In the genomic region with DNA sequence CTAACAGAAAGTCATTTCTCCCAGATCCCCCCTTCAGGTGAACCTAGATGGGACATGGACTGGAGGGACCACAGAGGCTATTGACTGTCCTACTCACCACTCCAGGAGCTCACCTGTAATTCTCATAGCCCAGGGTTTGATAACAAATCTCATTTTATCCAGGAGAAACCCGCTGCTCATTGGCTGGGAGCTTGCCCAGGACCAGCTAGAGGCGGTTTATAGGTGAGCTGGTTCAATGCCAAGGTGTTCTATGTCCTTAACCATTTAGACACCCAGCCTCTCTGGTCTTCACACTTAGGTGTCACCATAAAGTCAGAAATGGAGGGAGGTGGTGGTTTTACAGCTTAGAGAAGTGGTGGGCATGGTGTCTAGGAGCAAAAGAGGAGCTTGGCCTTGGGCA, we compare ENCODE assay signal across 8 mouse cellular contexts. TPM values are rescaled to one million over a fixed set of nuclear protein-coding genes. Genes with fewer than 3 reads are reported as not detected.
DNase-seq lines count a peak whose midpoint lies in the region; ATAC-seq and TF ChIP-seq lines count a peak whose summit lies in the region.

No protein-coding gene starts in this region.

- no peak for DNase-seq in heart, embryonic 10.5 days (ENCODE audit: low spot score)
- DNase-seq in heart, adult 8-10 months (ENCODE audit: low spot score): no peak
- DNase-seq in G1E (ENCODE audit: low spot score): no peak
- no peak for DNase-seq in hindbrain, embryonic 11.5 days (ENCODE audit: low spot score)
- no peak for DNase-seq in liver, postnatal 0 days
- no peak for DNase-seq in right cerebral cortex, adult 2 months (ENCODE audit: low spot score in 2 of 2)
- no peak for DNase-seq in lung, adult 2 months

- peak overlapping the region; percentile 90 for H3K4me3 ChIP-seq in heart, embryonic 10.5 days
- peak overlapping the region; percentile 88; the same call in 1 of the 2 replicates for H3K4me3 ChIP-seq in G1E (ENCODE audit: low read depth, low read length)
- peak overlapping the region; percentile 69 for H3K4me3 ChIP-seq in hindbrain, embryonic 11.5 days (ENCODE audit: low read depth, low read length)
- peak overlapping the region; percentile 95 for H3K4me3 ChIP-seq in liver, postnatal 0 days (ENCODE audit: low read depth, low read length)
- no peak overlapping the region for H3K4me3 ChIP-seq in lung, adult 2 months (replicated peaks; ENCODE audit: extremely low read depth, low read depth, low read length)

- TF ChIP-seq POLR2A in lung, adult 2 months (IDR thresholded peaks at IDR 0.05; ENCODE audit: borderline replicate concordance, extremely low read depth, low read depth, low read length): no peak

- H3K4me1 ChIP-seq in heart, embryonic 10.5 days: peaks cover 66% of the 10 kb centered on the region
- peaks cover 83% of the 10 kb centered on the region for H3K4me1 ChIP-seq in G1E (ENCODE audit: insufficient read depth, low read depth, low read length)
- peaks cover 19% of the 10 kb centered on the region for H3K4me1 ChIP-seq in hindbrain, embryonic 11.5 days (replicated peaks; ENCODE audit: control insufficient read depth, insufficient read depth, low read length)
- H3K4me1 ChIP-seq in liver, postnatal 0 days (ENCODE audit: insufficient read depth): peaks cover 55% of the 10 kb centered on the region
- peaks cover 2% of the 10 kb centered on the region; the same call in 1 of the 2 replicates for H3K4me1 ChIP-seq in lung, adult 2 months (ENCODE audit: control insufficient read depth, insufficient read depth, low read length)

- 81% methylated on average over 2 of the region's 2 CpGs for WGBS in heart, embryonic 10.5 days
- WGBS in hindbrain, embryonic 11.5 days: 70% methylated on average over 2 of the region's 2 CpGs
- WGBS in liver, postnatal 0 days (ENCODE audit: insufficient replicate concordance): 73% methylated on average over 2 of the region's 2 CpGs
- WGBS in lung, adult 2 months: 71% methylated on average over 2 of the region's 2 CpGs

- H3K9me3 ChIP-seq in heart, embryonic 10.5 days: no peaks in the 10 kb centered on the region
- H3K9me3 ChIP-seq in G1E (replicated peaks): no peaks in the 10 kb centered on the region
- H3K9me3 ChIP-seq in hindbrain, embryonic 11.5 days (ENCODE audit: control insufficient read depth, low read length): no peaks in the 10 kb centered on the region
- no peaks in the 10 kb centered on the region for H3K9me3 ChIP-seq in liver, postnatal 0 days (ENCODE audit: low read length)

- peaks cover 21% of the 10 kb centered on the region for H3K36me3 ChIP-seq in heart, embryonic 10.5 days
- peaks cover 30% of the 10 kb centered on the region for H3K36me3 ChIP-seq in G1E (replicated peaks)
- H3K36me3 ChIP-seq in hindbrain, embryonic 11.5 days (ENCODE audit: control insufficient read depth, insufficient read depth, low read length): no peaks in the 10 kb centered on the region
- peaks cover 3% of the 10 kb centered on the region; the same call in 1 of the 2 replicates for H3K36me3 ChIP-seq in liver, postnatal 0 days (replicated peaks; ENCODE audit: insufficient read depth, low read length)

- ATAC-seq in G1E (ENCODE audit: extremely low read depth, insufficient number of reproducible peaks, low FRiP score, poor library complexity, severe bottlenecking): no peak
- no peak for ATAC-seq in hindbrain, embryonic 11.5 days (ENCODE audit: low FRiP score)
- ATAC-seq in liver, postnatal 0 days: no peak
- no peak for ATAC-seq in erythroid progenitor cell, adult 5-6 weeks (replicated peaks; ENCODE audit: low FRiP score, poor library complexity, severe bottlenecking)

- H3K27ac ChIP-seq in heart, embryonic 10.5 days: peak overlapping the region; percentile 98
- H3K27ac ChIP-seq in hindbrain, embryonic 11.5 days (ENCODE audit: low read depth, low read length): 0 out of 2 replicates have a peak overlapping the region, but pooled peaks have one; percentile 12
- H3K27ac ChIP-seq in liver, postnatal 0 days (ENCODE audit: low read depth): peak overlapping the region; percentile 99; the same call in 1 of the 2 replicates

- no peak for TF ChIP-seq CTCF in G1E (IDR thresholded peaks at IDR 0.05; ENCODE audit: low read depth, low read length)
- TF ChIP-seq CTCF in liver, postnatal 0 days (IDR thresholded peaks at IDR 0.05; ENCODE audit: low read depth): no peak
- TF ChIP-seq CTCF in lung, adult 2 months (IDR thresholded peaks at IDR 0.05; ENCODE audit: insufficient read depth, low read length): no peak

- H3K4me2 ChIP-seq in hindbrain, embryonic 11.5 days (replicated peaks; ENCODE audit: low read depth, low read length): peak overlapping the region; percentile 57
- peak overlapping the region; percentile 92 for H3K4me2 ChIP-seq in liver, postnatal 0 days (ENCODE audit: low read depth, low read length)

- TF ChIP-seq EP300 in liver, postnatal 0 days (IDR thresholded peaks at IDR 0.05; ENCODE audit: low read depth): no peak

- no peak overlapping the region for H3K9ac ChIP-seq in hindbrain, embryonic 11.5 days (ENCODE audit: low read depth, low read length)
- H3K9ac ChIP-seq in liver, postnatal 0 days (replicated peaks): peak overlapping the region; percentile 93

- H3K27me3 ChIP-seq in heart, embryonic 10.5 days (ENCODE audit: insufficient read depth, poor library complexity, severe bottlenecking): no peaks in the 10 kb centered on the region
- H3K27me3 ChIP-seq in G1E (ENCODE audit: insufficient read depth, low read length): no peaks in the 10 kb centered on the region
- H3K27me3 ChIP-seq in hindbrain, embryonic 11.5 days (ENCODE audit: control insufficient read depth, insufficient read depth, low read length): no peaks in the 10 kb centered on the region
- no peaks in the 10 kb centered on the region for H3K27me3 ChIP-seq in liver, postnatal 0 days (ENCODE audit: insufficient read depth, low read length)

RNA-seq across cellular contexts. Expression of gene Slc2a1, which starts 0.6 kb away (rescaled TPM):
- 549 and 607 TPM in 2 replicates for polyA plus RNA-seq in heart, embryonic 10.5 days (2016; fragmentation: Nextera tagmentation; extraction: Ambion mirVana)
- 10 to 100 TPM; 12.6 to 22.5 (median 14.9) TPM for total RNA-seq in heart, adult 8-10 months (2022)
- total RNA-seq in G1E (2014; fragmentation: Nextera tagmentation) (142 and 165 TPM in 2 replicates), G1E (2017) (173 and 176 TPM in 2 replicates)
- polyA plus RNA-seq in G1E (2012): 68.8 and 85.2 TPM in 2 replicates
- polyA plus RNA-seq in hindbrain, embryonic 11.5 days (2014; fragmentation: Nextera tagmentation; extraction: Ambion mirVana): 134 and 137 TPM in 2 replicates
- polyA plus RNA-seq in liver, postnatal 0 days (2015; fragmentation: Nextera tagmentation; extraction: Ambion mirVana): 25.4 and 29.6 TPM in 2 replicates
- 1.1 and 5.4 TPM in 2 replicates for total RNA-seq in erythroid progenitor cell, adult 5-6 weeks (2015; ENCODE audit: low replicate concordance)
- 1.0 TPM in 1 of 2 replicates, not detected in the other for total RNA-seq in erythroid progenitor cell, adult 5-6 weeks (2017; ENCODE audit: low replicate concordance)
- 32.0 and 39.0 TPM in 2 replicates for polyA plus RNA-seq in lung, adult 2 months (2012; rRNA removed)

Comparison
In these comparisons a context has a peak if more than half of its experiments do, and no peak if none do; other contexts are left out.
1. H3K27ac ChIP-seq: peak in every context shown above with its lines; median percentile 99 in liver, postnatal 0 days; 98 in heart, embryonic 10.5 days; 12 in hindbrain, embryonic 11.5 days.